Mouse (Mus musculus): Measurements from ENCODE around the gene Gm20388. TPM values are rescaled to one million over a fixed set of nuclear protein-coding genes. Genes with fewer than 3 reads are reported as not detected.

Gm20388 gene
- total RNA-seq, 4 experiments from 2014 or later: 0.17 to 15.1 (median 6.6) TPM

DNA sequence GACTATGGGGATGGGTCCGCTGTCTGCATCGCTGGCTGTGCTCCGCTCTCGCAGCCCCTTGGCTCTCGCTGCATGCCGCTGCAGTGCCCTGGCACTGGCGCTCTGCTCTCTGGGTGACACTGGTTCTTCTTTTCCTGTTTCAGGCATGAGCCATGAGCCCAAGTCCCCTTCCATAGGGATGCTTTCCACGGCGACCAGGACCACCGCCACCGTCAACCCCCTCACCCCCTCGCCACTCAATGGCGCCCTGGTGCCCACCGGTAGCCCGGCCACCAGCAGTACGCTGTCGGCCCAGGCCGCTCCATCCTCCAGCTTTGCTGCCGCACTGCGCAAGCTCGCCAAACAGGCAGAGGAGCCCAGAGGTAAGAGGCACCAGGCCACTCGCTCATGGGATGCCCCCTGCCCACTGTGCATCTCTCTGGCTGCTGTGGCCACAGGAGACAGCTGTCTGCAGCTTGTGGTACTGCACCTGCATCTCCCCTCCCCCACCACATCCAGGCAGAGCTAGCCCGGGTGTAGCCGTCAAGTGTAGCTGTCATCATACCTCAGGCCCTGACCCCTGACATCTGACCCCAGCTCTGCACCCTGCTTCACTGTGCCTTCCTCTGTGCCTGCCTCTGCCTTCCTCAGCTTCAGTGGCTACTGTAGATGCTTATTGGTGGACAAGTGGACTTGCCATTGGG, 642.9 kb downstream of the Gm20388 start:
- no peak for DNase-seq (ENCODE audit: low spot score in 2 of 2)

DNA sequence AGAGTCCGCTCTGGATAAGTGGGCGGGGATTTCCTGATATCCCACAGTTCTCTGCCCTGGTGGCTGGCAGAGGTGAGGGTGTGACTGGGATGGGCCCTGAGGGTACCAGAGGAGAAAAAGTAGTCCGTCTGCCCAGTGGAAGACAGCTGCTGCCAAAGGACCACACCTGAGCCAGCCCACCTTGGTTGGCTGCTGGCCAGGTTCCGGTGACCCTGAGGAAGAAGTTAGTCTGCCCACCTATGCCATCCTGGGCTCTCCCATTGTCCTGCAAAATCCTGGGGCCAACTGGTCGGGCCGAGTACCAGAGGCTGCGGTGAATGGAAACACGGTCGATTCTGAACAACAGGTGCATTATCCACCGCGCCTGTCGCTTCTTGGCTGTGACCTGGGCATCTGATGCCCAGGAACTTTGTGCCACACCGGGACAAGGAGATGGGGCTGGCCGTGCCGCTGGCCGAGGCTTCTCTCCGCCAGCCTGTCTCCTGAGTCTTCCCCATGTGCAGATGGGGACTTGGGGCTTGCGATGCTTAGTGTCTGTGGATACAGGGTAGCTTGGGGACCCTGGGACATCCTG, 643.9 kb downstream of the Gm20388 start:
- no peak for DNase-seq (ENCODE audit: low spot score in 2 of 2)

DNA sequence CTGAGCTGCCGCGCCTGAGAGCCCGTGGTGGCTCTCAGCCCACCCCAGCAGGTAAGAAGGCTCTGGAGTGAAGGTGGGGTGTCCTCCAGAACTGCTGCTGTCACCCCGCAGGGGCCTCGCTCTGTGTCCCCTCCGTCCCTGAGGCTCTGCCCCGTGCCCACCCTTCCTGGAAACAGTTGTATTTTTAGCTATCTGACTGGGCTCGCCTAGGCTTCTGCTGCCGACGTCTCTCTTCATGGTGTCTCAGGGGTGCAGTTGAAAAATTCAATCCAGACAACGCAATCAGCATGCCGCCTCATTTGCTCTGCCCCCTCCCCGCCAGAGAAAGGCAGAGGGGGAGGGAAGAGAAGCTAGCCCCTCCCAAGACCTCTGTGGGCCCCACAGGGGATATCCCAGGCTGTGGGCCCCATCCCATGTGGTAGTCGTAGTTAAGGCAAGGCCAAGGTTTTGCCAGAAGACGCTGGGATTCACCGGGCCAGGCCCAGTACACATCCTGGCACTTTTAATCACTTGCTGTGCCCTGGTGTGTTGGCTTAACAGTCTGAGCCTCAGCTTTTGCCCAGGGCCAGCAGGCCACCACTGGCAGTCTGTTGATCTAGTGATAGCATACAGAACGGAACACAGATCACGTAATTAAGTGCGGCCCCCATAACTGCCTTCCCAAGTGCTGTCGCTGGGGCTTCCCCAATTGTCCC, 645.7 kb downstream of the Gm20388 start:
- DNase-seq (ENCODE audit: low spot score in 2 of 2): no peak

DNA sequence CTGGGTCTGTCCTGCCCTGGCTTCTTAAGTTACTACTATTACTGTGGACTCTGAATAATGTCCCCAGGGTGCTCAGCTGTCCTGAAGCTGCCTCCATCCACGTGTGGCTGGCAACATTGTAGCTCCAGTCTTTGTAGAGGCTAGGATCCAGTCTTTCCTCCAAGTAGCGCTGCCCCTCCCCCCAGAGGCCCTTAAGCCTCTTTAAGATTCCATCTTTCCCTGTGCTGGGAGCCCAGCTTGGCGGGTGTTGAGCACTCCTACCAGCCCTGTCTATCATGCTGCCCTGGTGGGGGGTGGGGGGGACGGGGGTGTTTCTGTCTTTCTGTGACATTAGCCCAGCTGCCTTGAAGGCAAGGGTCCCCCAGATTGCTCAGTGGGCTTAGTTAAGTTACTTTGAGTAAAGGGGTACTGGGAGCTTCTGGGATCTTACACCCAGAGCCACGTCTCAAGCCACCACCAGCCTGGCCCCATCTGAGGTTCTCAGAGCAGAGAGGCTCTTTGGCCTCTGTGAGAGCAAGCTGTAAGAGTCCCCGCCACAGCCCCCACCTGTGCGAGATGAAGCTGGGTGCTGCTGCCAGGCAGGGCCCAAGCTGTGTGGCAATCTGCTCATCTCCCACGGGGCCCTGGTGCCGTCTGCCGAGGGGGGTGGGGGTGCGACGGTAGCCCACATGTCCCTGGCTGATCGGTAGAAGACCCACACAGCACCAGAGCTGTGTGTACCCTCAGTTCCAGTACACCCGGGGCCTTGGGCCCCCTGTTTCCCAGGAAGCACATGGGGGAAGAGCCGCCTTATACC, 646.7 kb downstream of the Gm20388 start:
- peak; percentile 84 to 91 for DNase-seq (ENCODE audit: low spot score in 2 of 2)

DNA sequence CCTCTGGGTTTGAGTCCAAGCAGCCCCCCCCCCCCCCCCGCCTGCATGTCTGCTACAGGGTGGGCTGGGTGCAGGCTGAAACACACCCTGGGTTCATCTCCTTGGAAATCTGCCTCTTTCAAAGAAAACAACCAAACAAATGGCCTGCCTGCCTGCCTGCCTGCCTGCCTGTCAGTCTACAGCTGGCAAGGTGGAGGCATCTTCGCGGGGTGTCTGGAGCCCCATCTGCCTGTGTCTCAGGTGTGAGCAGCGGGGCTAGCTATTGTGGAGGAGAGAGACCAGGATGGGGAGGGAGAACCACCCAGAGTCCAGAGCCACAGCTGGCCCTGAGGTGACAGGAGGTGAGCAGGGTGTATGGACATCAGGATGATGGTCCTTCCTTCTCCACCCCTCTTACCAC, 647.5 kb downstream of the Gm20388 start:
- DNase-seq (ENCODE audit: low spot score in 2 of 2): no peak

DNA sequence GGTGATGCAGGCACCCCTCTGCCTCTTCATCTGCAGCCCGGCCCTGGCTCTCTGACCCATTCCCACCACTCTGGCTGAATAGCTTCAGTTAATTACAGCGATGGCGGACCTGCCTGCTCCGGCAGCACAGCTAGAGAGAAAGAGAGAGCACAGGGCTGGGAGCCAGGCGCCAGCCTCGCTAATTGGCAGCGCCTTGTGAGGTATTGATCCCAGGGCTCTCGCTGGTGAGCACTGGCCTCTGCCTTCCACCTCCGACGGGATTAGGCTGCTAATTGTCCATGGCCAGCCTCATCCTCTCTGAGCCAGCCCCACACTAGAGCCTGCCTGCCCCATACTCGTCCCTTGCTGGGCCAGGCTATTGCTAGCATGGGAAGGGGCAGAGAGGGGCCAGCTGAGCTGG, 649.0 kb downstream of the Gm20388 start:
- peak in 1 of 2 experiments; percentile 68 for DNase-seq (ENCODE audit: low spot score in 2 of 2)

DNA sequence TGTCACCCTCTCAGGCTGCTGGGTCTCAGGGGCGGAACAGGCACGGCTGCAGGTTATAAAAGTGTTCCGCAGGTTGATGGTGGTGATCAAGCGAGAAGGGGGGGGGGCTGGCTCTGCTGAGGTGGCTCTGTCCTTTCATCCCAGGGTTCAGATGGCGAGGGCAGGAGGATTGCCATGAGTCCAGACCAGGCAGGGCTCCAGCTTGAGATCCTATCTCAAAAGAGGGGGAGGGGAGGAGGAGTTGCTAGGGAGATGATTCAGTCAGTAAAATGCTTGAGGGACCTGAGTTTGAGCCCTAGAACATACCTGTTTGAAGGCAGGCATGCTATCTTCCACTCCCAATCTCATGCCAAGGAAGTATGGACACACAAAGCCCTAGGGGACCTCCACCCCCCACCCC, 649.9 kb downstream of the Gm20388 start:
- no peak for DNase-seq (ENCODE audit: low spot score in 2 of 2)

DNA sequence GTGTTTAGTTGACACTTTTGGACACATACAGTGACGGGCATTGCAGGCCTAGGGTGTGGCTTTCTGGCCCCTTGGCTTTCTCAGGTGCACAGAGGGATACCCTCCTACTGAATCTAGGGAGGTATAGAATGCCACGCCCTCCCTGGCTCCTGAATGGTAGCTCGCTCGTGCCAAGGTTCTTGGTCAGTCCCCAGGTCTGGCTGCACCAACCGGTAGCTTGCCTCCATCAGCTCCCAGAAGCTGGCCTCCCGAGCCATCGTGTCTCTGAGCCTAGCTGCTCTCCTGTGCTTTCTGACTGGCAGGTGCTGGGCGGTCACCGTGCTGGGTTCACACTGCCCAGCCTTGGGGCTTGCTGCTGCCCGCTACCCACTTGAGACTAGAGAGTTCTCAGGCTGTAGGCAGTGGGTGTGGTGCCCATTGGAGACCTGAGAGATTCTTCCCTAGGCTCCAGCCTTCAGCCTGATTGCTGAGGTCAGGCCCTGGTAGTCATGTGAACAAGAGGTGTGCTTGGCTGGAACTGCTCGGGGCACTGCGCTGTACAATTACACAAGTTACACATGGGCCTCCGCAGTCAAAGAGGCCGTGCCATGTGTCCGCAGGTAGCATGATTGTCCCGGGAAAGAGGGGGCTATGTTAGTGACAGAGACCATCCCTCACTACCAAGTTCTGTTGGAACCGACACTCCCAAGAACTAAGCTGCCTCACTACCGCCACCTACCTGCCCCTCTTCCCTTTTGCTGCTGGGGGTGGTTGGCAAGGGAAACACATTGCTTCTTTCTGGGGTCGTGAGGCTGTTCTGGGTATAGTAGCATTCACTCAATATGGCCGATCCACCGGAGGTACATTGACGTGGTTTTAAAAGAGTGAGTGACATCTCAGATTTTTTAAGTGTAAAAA, 651.1 kb downstream of the Gm20388 start:
- DNase-seq (ENCODE audit: low spot score in 2 of 2): no peak

DNA sequence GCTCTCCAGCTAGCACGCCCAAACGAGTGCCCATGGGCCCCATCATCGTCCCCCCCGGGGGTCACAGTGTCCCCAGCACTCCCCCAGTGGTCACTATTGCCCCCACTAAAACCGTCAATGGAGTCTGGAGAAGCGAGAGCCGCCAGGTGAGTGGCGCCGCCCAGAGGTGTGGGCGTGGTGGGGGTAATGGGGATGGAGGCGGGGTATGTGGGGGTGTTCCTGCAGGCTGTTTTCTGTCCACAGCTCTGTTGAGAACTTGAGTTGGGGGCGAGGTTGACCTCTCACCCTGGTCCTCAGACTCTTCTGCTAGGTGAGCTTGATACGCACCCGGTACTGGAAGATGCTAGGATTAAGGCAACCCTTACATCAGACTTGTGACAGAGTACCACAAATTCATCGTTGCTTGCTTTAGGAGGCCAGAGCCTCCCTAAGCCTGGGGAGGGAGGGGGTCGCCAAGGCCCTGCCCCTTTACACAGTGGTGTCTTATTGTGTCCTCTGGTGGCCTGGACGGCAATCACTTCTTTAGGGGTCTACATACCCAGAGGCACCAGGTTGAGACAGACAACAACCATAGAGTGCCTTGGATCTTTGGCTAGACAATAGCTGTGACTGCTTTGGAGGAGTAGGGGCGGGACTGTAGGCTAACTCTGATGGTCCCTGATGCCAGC, 652.2 kb downstream of the Gm20388 start:
- DNase-seq (ENCODE audit: low spot score in 2 of 2): no peak

DNA sequence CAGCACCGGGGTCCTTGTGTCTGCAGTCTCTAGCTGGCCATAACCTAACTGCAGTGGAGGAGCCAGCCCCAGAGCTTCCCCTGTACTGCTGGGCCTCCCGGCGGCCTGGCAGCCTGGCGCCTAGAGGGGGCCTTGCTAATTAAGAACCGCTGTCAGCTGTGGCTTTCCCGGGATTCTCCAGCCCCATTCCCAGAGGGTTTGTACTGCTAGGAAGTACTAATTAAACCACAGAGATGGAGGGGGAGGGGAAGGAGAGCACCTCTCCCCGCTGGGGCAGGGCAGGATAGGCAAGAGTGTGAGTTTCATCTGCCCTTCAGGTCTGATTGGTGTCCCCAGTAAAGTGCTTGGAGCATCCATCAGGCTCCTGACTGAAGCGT, 652.7 kb downstream of the Gm20388 start:
- no peak for DNase-seq (ENCODE audit: low spot score in 2 of 2)

DNA sequence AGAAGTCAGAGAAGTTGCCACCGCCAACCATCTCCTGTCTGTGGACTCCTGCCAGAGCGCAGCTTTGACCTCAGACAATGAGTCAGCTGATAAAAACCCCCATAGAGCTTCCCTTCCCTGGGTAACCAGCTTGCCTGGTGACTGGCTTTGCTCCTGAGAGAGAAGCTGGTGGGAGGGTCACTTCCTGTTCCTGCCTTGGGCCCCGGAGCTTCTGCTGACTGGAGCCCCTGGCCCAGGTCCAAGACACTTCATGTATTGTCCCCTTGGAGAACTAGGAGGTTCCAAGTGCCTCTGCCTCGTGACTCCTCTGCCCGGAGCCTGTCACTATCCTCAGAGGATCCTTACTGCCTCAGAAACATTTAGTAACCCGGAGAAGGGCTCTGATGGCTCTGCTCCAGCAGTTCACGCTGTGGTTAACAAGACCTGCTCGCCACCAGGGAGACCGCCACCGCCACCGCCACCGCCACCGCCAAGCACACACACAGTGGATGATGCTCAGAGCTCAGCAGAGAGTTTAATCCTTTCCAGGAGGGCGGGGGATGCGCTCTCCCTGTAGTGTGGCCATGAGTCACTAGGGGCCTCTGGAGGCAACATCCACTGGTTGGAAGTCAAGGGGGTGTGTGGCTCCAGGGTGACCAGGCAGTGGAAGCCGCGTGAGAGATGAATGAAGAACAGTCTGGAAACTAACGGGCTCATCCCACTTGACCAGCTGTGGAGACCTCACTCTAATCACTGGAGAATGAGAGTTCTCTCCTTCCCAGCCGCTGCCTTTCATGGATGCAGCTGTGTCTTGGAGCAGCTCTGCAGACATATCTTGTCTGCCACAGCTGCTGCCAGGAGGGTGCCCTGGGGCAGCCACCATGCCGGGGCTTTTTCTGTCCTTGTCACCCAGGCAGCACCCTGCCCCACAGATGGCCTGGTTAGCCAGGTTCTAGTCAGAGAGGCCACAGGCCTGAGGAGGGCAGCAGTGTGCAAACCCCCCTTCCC, 653.5 kb downstream of the Gm20388 start:
- peak in 1 of 2 experiments; percentile 71 for DNase-seq (ENCODE audit: low spot score in 2 of 2)

DNA sequence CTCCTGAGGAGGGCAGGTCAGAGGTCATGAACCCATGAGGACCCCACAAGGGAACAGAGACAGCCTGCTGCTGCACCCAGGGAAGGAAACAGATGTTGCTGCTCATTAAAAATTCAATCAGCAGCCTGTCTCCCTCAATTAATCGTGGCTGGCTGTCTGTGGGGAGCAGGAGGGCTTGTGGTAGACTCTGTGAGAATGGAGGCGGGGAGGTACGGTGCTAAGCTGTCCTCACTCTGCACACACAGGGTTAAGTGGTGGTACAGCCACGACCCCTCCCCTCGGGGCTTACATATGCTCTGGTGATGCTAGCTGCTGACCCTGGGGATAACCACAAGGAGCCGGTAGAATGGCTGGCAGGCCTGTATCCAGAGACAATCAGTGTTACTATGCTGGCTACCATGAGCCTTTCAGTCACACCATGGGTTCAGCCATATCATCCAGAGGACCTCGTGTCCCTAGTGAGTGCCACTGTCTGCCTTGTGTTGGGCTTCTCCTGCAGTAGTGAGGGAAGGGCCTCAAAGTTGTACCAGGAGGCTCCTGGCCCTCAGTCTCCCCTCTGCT, 654.6 kb downstream of the Gm20388 start:
- no peak for DNase-seq (ENCODE audit: low spot score in 2 of 2)

DNA sequence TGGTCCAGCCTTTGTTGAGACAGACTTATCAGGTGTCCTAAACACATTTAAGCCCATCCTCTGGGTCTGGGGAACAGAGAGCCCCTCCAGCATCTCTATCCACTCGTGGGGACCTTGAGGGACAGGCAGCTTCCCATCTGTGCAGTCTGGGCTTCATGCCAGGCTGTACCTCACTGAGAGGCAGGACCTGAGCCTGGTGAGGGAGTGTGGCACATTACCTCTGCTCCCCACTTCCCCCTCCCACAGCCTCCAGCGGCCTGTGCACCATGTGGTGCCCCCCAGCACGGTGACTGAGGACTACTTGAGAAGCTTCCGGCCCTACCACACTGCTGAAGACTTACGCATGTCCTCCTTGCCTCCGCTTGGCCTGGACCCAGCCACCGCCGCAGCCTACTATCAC, 656.0 kb downstream of the Gm20388 start:
- DNase-seq (ENCODE audit: low spot score in 2 of 2): no peak

DNA sequence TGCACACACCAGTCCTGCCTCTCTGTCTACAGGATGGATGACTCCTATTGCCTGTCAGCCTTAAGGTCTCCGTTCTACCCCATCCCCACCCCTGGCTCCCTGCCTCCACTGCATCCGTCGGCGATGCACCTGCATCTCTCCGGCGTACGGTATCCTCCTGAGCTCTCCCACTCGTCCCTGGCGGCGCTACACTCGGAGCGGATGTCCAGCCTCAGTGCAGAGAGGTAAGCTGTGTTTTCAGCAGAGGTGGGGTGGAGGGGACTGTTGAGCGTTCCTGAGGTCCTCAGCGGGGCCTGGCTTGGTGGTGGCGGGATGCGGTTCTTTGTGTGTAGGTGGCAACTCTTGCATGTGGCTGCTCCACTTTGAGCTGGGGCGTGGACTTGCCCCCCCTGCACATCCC, 657.1 kb downstream of the Gm20388 start:
- DNase-seq (ENCODE audit: low spot score in 2 of 2): no peak

DNA sequence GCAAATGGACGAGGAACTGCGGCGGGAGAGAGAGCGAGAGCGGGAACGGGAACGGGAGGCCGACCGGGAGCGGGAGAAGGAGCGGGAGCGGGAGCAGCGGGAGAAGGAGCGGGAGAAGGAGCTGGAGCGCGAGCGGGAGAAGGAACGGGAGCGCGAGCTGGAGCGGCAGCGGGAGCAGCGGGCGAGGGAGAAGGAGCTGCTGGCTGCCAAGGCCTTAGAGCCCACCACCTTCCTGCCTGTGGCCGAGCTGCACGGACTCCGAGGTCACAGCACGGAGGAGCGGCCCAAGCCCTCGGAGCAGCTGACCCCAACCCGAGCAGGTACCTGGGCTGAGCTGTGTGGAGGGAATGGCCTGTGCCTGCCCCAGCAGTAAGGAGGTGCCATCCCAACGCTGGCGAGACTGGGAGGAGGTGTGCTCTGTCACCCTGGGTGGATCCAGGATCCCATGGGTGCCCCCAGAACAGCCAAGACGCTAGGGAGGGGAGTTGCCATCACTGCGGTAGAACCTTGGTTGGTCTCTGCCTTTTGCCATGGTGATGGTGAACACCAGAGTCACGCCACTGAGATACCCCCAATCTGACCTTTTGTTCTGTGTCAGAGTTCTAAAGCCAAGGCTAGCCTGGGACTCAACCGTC, 657.6 kb downstream of the Gm20388 start:
- DNase-seq (ENCODE audit: low spot score in 2 of 2): no peak

DNA sequence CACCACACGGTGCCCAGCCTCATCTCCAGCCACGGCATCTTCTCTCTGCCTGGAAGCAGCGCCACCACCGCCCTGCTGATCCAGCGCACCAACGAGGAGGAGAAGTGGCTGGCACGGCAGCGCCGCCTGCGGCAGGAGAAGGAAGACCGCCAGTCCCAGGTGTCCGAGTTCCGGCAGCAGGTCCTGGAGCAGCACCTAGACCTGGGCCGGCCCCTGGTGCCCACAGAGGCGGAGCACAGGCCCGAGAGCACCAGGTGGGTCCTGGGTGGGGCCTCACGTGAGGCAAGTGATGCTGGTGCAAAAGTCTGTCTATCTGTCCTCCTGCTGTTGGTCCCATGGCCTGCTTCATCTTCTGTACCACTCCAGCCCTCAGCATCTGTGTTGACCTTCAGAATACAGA, 658.5 kb downstream of the Gm20388 start:
- DNase-seq (ENCODE audit: low spot score in 2 of 2): no peak

DNA sequence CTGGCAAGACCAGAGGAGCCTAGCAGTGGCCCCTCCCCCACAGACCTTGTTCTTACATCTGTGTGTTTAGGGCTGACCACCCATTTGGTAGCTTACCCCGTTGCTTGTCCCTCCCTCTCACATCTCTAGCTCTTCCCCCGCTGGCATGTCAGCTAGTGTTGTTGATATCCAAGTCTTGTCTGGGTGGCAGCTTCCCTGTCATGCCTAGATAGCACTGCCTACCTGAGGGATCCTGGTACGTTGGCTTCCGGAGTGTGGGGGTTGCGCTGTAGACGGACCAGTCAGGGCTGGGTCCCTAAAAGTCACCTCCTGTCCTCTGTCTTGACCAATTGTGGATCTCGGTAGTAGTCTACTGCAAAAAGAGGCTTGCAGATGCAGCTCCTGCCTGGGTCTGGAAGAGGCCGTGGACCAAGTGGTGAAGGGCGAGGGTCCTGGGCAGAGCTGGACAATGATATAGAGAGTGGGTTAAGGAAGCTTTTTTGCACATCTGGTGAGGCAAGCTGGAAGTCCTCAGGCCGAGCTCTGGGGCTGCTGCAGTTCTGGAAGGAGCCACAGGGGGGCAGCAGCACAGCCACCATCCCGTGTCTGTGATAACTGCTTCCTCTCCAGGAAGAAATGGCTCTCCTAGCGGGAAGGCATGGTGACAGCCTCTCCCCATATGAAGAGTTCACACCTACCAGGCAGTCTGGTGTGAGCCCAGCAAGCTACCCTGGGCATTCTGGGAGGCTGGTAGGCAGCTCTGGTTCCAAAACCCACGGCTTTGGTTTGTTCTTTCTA, 659.5 kb downstream of the Gm20388 start:
- DNase-seq (ENCODE audit: low spot score in 2 of 2): peak in 1 of 2 experiments; percentile 83

DNA sequence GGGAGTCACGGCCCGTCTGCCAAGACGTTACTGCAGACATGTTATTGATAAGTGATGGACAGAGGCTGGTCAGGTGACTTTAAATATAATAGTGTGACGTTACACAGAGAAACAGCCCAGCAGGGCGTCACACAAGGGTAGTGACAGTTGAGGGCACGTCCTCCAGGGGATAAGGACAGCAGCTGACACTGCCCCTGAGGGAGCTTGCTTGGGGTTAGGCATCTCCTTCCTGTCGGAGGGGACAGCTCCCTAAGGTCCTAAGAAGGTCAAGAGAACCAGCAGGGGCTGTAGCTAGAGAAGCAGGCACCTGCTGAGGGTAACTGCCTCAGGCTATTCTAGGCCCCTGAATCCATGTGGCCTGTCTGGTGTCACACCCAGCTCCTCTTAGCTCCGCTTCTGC, 660.9 kb downstream of the Gm20388 start:
- no peak for DNase-seq (ENCODE audit: low spot score in 2 of 2)
